Mouse (Mus musculus): ENCODE measurements around the gene Rftn1. TPM values are rescaled to one million over a fixed set of nuclear protein-coding genes. Genes with fewer than 3 reads are reported as not detected.

The Rftn1 gene
- total and polyA plus RNA-seq, 3 experiments = 52.5 to 80.6 (median 60.5) TPM

GRCm38 (mm10) chr17:50135466-50135865, 55.0 kb downstream of the Rftn1 start:
- no peak overlapping the region for H3K9ac ChIP-seq (ENCODE audit: insufficient read depth, low read depth)
- H3K36me3 ChIP-seq (replicated peaks in 1 of 2; ENCODE audit: control insufficient read depth in 1 of 2, insufficient read depth in 1 of 2, low read length in 1 of 2) = peaks cover 71 to 98% of the 10 kb centered on the region in 2 experiments
- H3K27me3 ChIP-seq (replicated peaks) = no peaks in the 10 kb centered on the region
- peaks cover 0 to 81% of the 10 kb centered on the region in 2 experiments; a peak in 2 of 4 replicates for H3K4me1 ChIP-seq (ENCODE audit: control insufficient read depth in 1 of 2, insufficient read depth in 2 of 2)
- H3K27ac ChIP-seq (ENCODE audit: insufficient read depth, low read depth) = no peak overlapping the region
- no peaks in the 10 kb centered on the region for H3K9me3 ChIP-seq (replicated peaks; ENCODE audit: low read length)
- in situ Hi-C loops (cut with MboI; ENCODE audit: low pct_ligation_motif_present, low pct_unique_long_range_greater_than_20kb, low sequenced_read_pairs) (no loop called here), dilution Hi-C loops (cut with MboI; ENCODE audit: extremely low pct_ligation_motif_present, extremely low pct_unique_long_range_greater_than_20kb, low sequenced_read_pairs) (no loop called here)
- DNase-seq (ENCODE audit: extremely low read depth) = no peak
- no peak overlapping the region for H3K4me2 ChIP-seq (ENCODE audit: insufficient read depth, low read depth, poor library complexity, severe bottlenecking)
- TF ChIP-seq ELF1 (IDR thresholded peaks at IDR 0.05; ENCODE audit: low read depth, low read length) (no peak), CHD2 (IDR thresholded peaks at IDR 0.05; ENCODE audit: low read length) (no peak), ZKSCAN1 (IDR thresholded peaks at IDR 0.05; ENCODE audit: borderline replicate concordance, low read depth, low read length) (no peak), USF2 (conservative IDR thresholded peaks at IDR 0.05; ENCODE audit: low read depth, low read length) (no peak), ETS1 (conservative IDR thresholded peaks at IDR 0.05; ENCODE audit: low read depth, low read length) (no peak), POLR2A (IDR thresholded peaks at IDR 0.05; ENCODE audit: low read depth, low read length) (no peak; the same call in 1 of the 2 replicates), JUN (IDR thresholded peaks at IDR 0.05; ENCODE audit: insufficient read depth, low read depth, low read length) (no peak), SMC3 (IDR thresholded peaks at IDR 0.05; ENCODE audit: low read depth, low read length) (no peak), ZNF384 (IDR thresholded peaks at IDR 0.05; ENCODE audit: low read depth, low read length) (no peak), MAFK (IDR thresholded peaks at IDR 0.05; ENCODE audit: insufficient replicate concordance, low read length) (no peak), SIN3A (IDR thresholded peaks at IDR 0.05; ENCODE audit: low read length) (no peak), IRF4 (IDR thresholded peaks at IDR 0.05; ENCODE audit: low read depth, low read length) (no peak), MXI1 (IDR thresholded peaks at IDR 0.05; ENCODE audit: low read depth, low read length) (no peak), HCFC1 (IDR thresholded peaks at IDR 0.05; ENCODE audit: low read depth, low read length) (no peak), RCOR1 (conservative IDR thresholded peaks at IDR 0.05; ENCODE audit: low read depth, low read length) (no peak), TBP (conservative IDR thresholded peaks at IDR 0.05; ENCODE audit: low read depth, low read length) (no peak)
- H3K4me3 ChIP-seq (replicated peaks in 1 of 3; ENCODE audit: low read depth in 2 of 3, low read length in 2 of 3, poor library complexity in 1 of 3) = no peak overlapping the region
- H3K79me2 ChIP-seq (replicated peaks; ENCODE audit: control insufficient read depth, extremely low read depth, insufficient read depth, poor library complexity, severe bottlenecking) = peaks cover 93% of the 10 kb centered on the region

- H3K36me3 ChIP-seq (replicated peaks in 1 of 2; ENCODE audit: control insufficient read depth in 1 of 2, insufficient read depth in 1 of 2, low read length in 1 of 2) = peaks cover 66 to 98% of the 10 kb centered on the region in 2 experiments
- dilution Hi-C loops (cut with MboI; ENCODE audit: extremely low pct_ligation_motif_present, extremely low pct_unique_long_range_greater_than_20kb, low sequenced_read_pairs) = no loop called here
- no peaks in the 10 kb centered on the region for H3K27me3 ChIP-seq (replicated peaks)
- H3K79me2 ChIP-seq (replicated peaks; ENCODE audit: control insufficient read depth, extremely low read depth, insufficient read depth, poor library complexity, severe bottlenecking) = peaks cover 94% of the 10 kb centered on the region
- H3K9ac ChIP-seq (ENCODE audit: insufficient read depth, low read depth) = no peak overlapping the region
- DNase-seq (ENCODE audit: extremely low read depth) = no peak
- H3K4me2 ChIP-seq (ENCODE audit: insufficient read depth, low read depth, poor library complexity, severe bottlenecking) = no peak overlapping the region
- H3K9me3 ChIP-seq (replicated peaks; ENCODE audit: low read length) = no peaks in the 10 kb centered on the region
- H3K27ac ChIP-seq (ENCODE audit: insufficient read depth, low read depth) = no peak overlapping the region
- no peak overlapping the region for H3K4me3 ChIP-seq (replicated peaks in 1 of 3; ENCODE audit: low read depth in 2 of 3, low read length in 2 of 3, poor library complexity in 1 of 3)
- TF ChIP-seq MXI1 (IDR thresholded peaks at IDR 0.05; ENCODE audit: low read depth, low read length) = no peak
- TF ChIP-seq E2F4 (IDR thresholded peaks at IDR 0.05; ENCODE audit: insufficient replicate concordance, low read depth, low read length) = no peak
- no peak for TF ChIP-seq POLR2A (IDR thresholded peaks at IDR 0.05; ENCODE audit: low read depth, low read length)
- TF ChIP-seq ZKSCAN1 (IDR thresholded peaks at IDR 0.05; ENCODE audit: borderline replicate concordance, low read depth, low read length) = no peak
- TF ChIP-seq GABPA (IDR thresholded peaks at IDR 0.05; ENCODE audit: insufficient replicate concordance, low read depth, low read length) = no peak
- TF ChIP-seq ETS1 (conservative IDR thresholded peaks at IDR 0.05; ENCODE audit: low read depth, low read length) = no peak
- no peak for TF ChIP-seq CHD2 (IDR thresholded peaks at IDR 0.05; ENCODE audit: low read length)
- TF ChIP-seq HCFC1 (IDR thresholded peaks at IDR 0.05; ENCODE audit: low read depth, low read length) = no peak
- no peak for TF ChIP-seq EP300 (IDR thresholded peaks at IDR 0.05; ENCODE audit: low read length)
- TF ChIP-seq MAZ (IDR thresholded peaks at IDR 0.05; ENCODE audit: low read depth, low read length) = no peak
- no peak for TF ChIP-seq CTCF (conservative IDR thresholded peaks at IDR 0.05 in 1 of 2, IDR thresholded peaks at IDR 0.05 in 1 of 2; ENCODE audit: low read depth in 2 of 2, low read length in 2 of 2)
- TF ChIP-seq USF2 (conservative IDR thresholded peaks at IDR 0.05; ENCODE audit: low read depth, low read length) = no peak
- no peak for TF ChIP-seq ZNF384 (IDR thresholded peaks at IDR 0.05; ENCODE audit: low read depth, low read length)
- TF ChIP-seq MAX (IDR thresholded peaks at IDR 0.05; ENCODE audit: low read length) = no peak
- no peak for TF ChIP-seq NRF1 (IDR thresholded peaks at IDR 0.05; ENCODE audit: low read depth, low read length)
- no peak for TF ChIP-seq BHLHE40 (IDR thresholded peaks at IDR 0.05; ENCODE audit: low read depth, low read length)
- H3K4me1 ChIP-seq (ENCODE audit: control insufficient read depth in 1 of 2, insufficient read depth in 2 of 2) = peaks cover 13 to 84% of the 10 kb centered on the region in 2 experiments
- in situ Hi-C loops (cut with MboI; ENCODE audit: low pct_ligation_motif_present, low pct_unique_long_range_greater_than_20kb, low sequenced_read_pairs) = no loop called here
These were observed 58.8 kb downstream of the Rftn1 start for GRCm38 (mm10) chr17:50131698-50132097.
